Mouse (Mus musculus) MEL (cell line): ENCODE results near the gene Fmnl2.

Source experiments
- CTCF ChIP-seq, 3 experiments: IDR thresholded peaks in 2 of 3; conservative IDR thresholded peaks in 1 of 3; 2 replicates each; pipeline ENCODE4 v1.5.1; 2011 to 2012; ENCODE audit warnings: low read length in 3 of 3, low read depth in 2 of 3, mild to moderate bottlenecking in 2 of 3, improper control_type of control experiment in 1 of 3, inconsistent platforms in 1 of 3, mixed read lengths in 1 of 3, moderate library complexity in 1 of 3; ENCODE audit not compliant: control insufficient read depth in 1 of 3, insufficient read depth in 1 of 3, poor library complexity in 1 of 3, severe bottlenecking in 1 of 3
- E2F4 ChIP-seq: IDR thresholded peaks from 2 replicates; pipeline ENCODE4 v1.6.1; 2011; ENCODE audit warnings: low read depth, low read length, improper control_type of control experiment, borderline replicate concordance
- ELF1 ChIP-seq: IDR thresholded peaks from 2 replicates; pipeline ENCODE4 v1.6.1; 2014; ENCODE audit warnings: low read depth, mild to moderate bottlenecking, inconsistent platforms, low read length, improper control_type of control experiment, moderate library complexity
- MYB ChIP-seq: IDR thresholded peaks from 2 replicates; pipeline ENCODE4 v1.6.1; 2011; ENCODE audit warnings: mild to moderate bottlenecking, low read depth, low read length, improper control_type of control experiment
- NELFE ChIP-seq: IDR thresholded peaks from 2 replicates; pipeline ENCODE4 v1.6.1; 2011; ENCODE audit warnings: low read depth, low read length, improper control_type of control experiment
- POLR2A ChIP-seq, 2 experiments: IDR thresholded peaks; 2 replicates each; pipeline ENCODE4 v1.6.1; 2011 to 2012; ENCODE audit warnings: low read length in 2 of 2, mild to moderate bottlenecking in 2 of 2, control low read depth in 1 of 2, improper control_type of control experiment in 1 of 2, low read depth in 1 of 2, moderate library complexity in 1 of 2; ENCODE audit not compliant: control insufficient read depth in 1 of 2, insufficient read depth in 1 of 2, poor library complexity in 1 of 2

DNA sequence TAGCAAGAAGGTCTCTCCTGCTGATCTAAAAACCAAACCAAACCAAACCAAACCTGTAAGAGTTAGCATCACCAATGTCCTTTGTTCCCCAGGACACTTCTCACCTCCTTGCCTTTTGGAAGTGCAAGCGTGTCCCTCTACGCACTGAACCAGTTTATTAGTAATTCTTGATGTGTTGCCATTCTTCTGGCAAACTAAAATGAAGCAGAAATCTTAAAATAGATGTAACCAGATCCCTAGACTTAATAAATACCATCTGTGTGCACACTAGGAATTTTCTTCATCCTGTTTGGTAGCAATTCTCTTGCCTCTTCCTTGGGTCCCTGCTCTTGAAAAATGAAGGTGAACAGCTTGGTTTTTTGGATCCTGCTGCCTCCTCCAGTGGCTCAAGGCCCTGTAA lies 111.2 kb downstream of the Fmnl2 start:
- TF ChIP-seq ELF1 (no peak), CTCF (IDR thresholded peaks at IDR 0.05 in 2 of 3, conservative IDR thresholded peaks at IDR 0.05 in 1 of 3; ENCODE audit: control insufficient read depth in 1 of 3, insufficient read depth in 1 of 3, low read depth in 2 of 3, low read length in 3 of 3, poor library complexity in 1 of 3, severe bottlenecking in 1 of 3) (no peak), MYB (no peak), E2F4 (no peak), NELFE (no peak), POLR2A (IDR thresholded peaks at IDR 0.05; ENCODE audit: control insufficient read depth in 1 of 2, insufficient read depth in 1 of 2, low read depth in 1 of 2, low read length in 2 of 2, poor library complexity in 1 of 2) (no peak)
